Mouse (Mus musculus) liver, embryonic 13.5 days (tissue): ENCODE measurements around the gene Lhx9. TPM values are rescaled to one million over a fixed set of nuclear protein-coding genes. Genes with fewer than 3 reads are reported as not detected.
A peak's percentile ranks its signal among the peaks of the same experiment; 100 is the strongest.

Experiments
- ATAC-seq: fragments of 200-750 bp; cut with Nextera tagmentation; 2 replicates; pipeline ENCODE4 v1.8.0; 2017; ENCODE audit warnings: low read depth, mild to moderate bottlenecking, moderate number of reproducible peaks, moderate library complexity
- DNase-seq: peaks from one replicate; pipeline ENCODE4 v3.0.0; 2022
- H3K27ac ChIP-seq: fragments of 300-500 bp; sonication (generic); 2 replicates; pipeline ENCODE4 v1.5.1; 2015; ENCODE audit warnings: moderate library complexity, mild to moderate bottlenecking, inconsistent platforms
- H3K27me3 ChIP-seq: fragments of 300-500 bp; sonication (generic); 2 replicates; pipeline ENCODE4 v1.6.1; 2015; ENCODE audit warnings: mild to moderate bottlenecking, inconsistent platforms
- H3K36me3 ChIP-seq: fragments of 300-500 bp; sonication (generic); 2 replicates; pipeline ENCODE4 v1.6.1; 2015; ENCODE audit warnings: mild to moderate bottlenecking, inconsistent platforms
- H3K4me1 ChIP-seq: fragments of 300-500 bp; sonication (generic); replicated peaks from 2 replicates; pipeline ENCODE4 v1.6.1; 2015; ENCODE audit warnings: inconsistent platforms
- H3K4me2 ChIP-seq: fragments of 300-500 bp; sonication (generic); 2 replicates; pipeline ENCODE4 v1.6.1; 2015; ENCODE audit warnings: inconsistent platforms, mild to moderate bottlenecking, moderate library complexity
- H3K4me3 ChIP-seq: fragments of 300-500 bp; sonication (generic); replicated peaks from 2 replicates; pipeline ENCODE4 v1.5.1; 2015; ENCODE audit warnings: mild to moderate bottlenecking, inconsistent platforms
- H3K9ac ChIP-seq: fragments of 300-500 bp; sonication (generic); 2 replicates; pipeline ENCODE4 v1.6.1; 2015; ENCODE audit warnings: mild to moderate bottlenecking, inconsistent platforms
- H3K9me3 ChIP-seq: fragments of 300-500 bp; sonication (generic); replicated peaks from 2 replicates; pipeline ENCODE4 v1.6.1; 2016; ENCODE audit warnings: inconsistent platforms
- WGBS: fragments of 180-500 bp; shearing (Covaris S2); methylation state at CpG from one replicate; pipeline ENCODE4 v1.1.7; 2015; ENCODE audit not compliant: insufficient replicate concordance; 5-methylcytosine and 5-hydroxymethylcytosine counted together
- polyA plus RNA-seq: library from polyadenylated mRNA; unstranded; fragments of >200 nt; fragmentation: Nextera tagmentation; extraction: Ambion mirVana; gene quantifications from 2 replicates; pipeline ENCODE4 v1.2.1, GENCODE M21; 2015

Gene Lhx9
- polyA plus RNA-seq, 1 experiment from 2014 or later, result 0.21 TPM

- DNase-seq (no peak), ATAC-seq (no peak)
- Histone ChIP-seq H3K4me1 (peaks cover 8% of the 10 kb centered on the region), H3K4me2 (no peak overlapping the region), H3K9me3 (no peaks in the 10 kb centered on the region), H3K27ac (no peak overlapping the region), H3K9ac (no peak overlapping the region), H3K4me3 (no peak overlapping the region), H3K36me3 (no peaks in the 10 kb centered on the region), H3K27me3 (peaks cover 99% of the 10 kb centered on the region)
- 16% methylated on average over 27 of the region's 27 CpGs for WGBS
These were observed 10.3 kb downstream of the Lhx9 start for GRCm38 (mm10) chr1:138837786-138838743.

GRCm38 (mm10) chr1:138835355-138835900 lies 12.9 kb downstream of the Lhx9 start:
- Histone ChIP-seq H3K27ac (no peak overlapping the region), H3K4me2 (no peak overlapping the region), H3K27me3 (peaks cover 86% of the 10 kb centered on the region), H3K4me3 (no peak overlapping the region), H3K36me3 (no peaks in the 10 kb centered on the region), H3K9ac (no peak overlapping the region), H3K9me3 (no peaks in the 10 kb centered on the region), H3K4me1 (no peaks in the 10 kb centered on the region)
- ATAC-seq (no peak), DNase-seq (no peak)
- 3% methylated on average over 3 of the region's 3 CpGs for WGBS

- DNase-seq (peak; percentile 58), ATAC-seq (peak; percentile 88)
- H3K9me3 ChIP-seq, result no peaks in the 10 kb centered on the region
- H3K4me1 ChIP-seq, result no peaks in the 10 kb centered on the region
- H3K36me3 ChIP-seq, result no peaks in the 10 kb centered on the region
- H3K4me2 ChIP-seq, result peak overlapping the region; percentile 67
- no peak overlapping the region for H3K9ac ChIP-seq
- WGBS, result under 1% methylated on average over 16 of the region's 16 CpGs
- H3K27ac ChIP-seq, result no peak overlapping the region
- H3K27me3 ChIP-seq, result peaks cover 45% of the 10 kb centered on the region
- peak overlapping the region; percentile 50 for H3K4me3 ChIP-seq
These were observed 17.1 kb downstream of the Lhx9 start for GRCm38 (mm10) chr1:138831309-138831708.

GRCm38 (mm10) chr1:138826841-138827240 lies 21.5 kb downstream of the Lhx9 start:
- H3K4me2 ChIP-seq, result no peak overlapping the region
- WGBS, result 60% methylated on average over 6 of the region's 6 CpGs
- no peak for DNase-seq
- no peaks in the 10 kb centered on the region for H3K36me3 ChIP-seq
- no peaks in the 10 kb centered on the region for H3K9me3 ChIP-seq
- no peak overlapping the region for H3K4me3 ChIP-seq
- H3K27me3 ChIP-seq, result peaks cover 2% of the 10 kb centered on the region
- H3K4me1 ChIP-seq, result no peaks in the 10 kb centered on the region
- no peak overlapping the region for H3K27ac ChIP-seq
- H3K9ac ChIP-seq, result no peak overlapping the region
- no peak for ATAC-seq

GRCm38 (mm10) chr1:138822985-138823322 lies 25.4 kb downstream of the Lhx9 start:
- Histone ChIP-seq H3K9me3 (no peaks in the 10 kb centered on the region), H3K4me1 (no peaks in the 10 kb centered on the region), H3K4me2 (no peak overlapping the region), H3K4me3 (no peak overlapping the region), H3K27ac (no peak overlapping the region), H3K27me3 (no peaks in the 10 kb centered on the region), H3K36me3 (no peaks in the 10 kb centered on the region), H3K9ac (no peak overlapping the region)
- DNase-seq (no peak), ATAC-seq (peak; percentile 45)
- 87% methylated on average over 1 of the region's 1 CpGs for WGBS

- DNase-seq (no peak), ATAC-seq (peak; percentile 15)
- Histone ChIP-seq H3K4me2 (no peak overlapping the region), H3K9me3 (no peaks in the 10 kb centered on the region), H3K9ac (no peak overlapping the region), H3K27ac (no peak overlapping the region), H3K4me3 (no peak overlapping the region), H3K27me3 (no peaks in the 10 kb centered on the region), H3K4me1 (no peaks in the 10 kb centered on the region), H3K36me3 (no peaks in the 10 kb centered on the region)
- 54% methylated on average over 7 of the region's 7 CpGs for WGBS
These were observed 26.0 kb downstream of the Lhx9 start for GRCm38 (mm10) chr1:138822255-138822984.

- Histone ChIP-seq H3K27me3 (no peaks in the 10 kb centered on the region), H3K4me2 (no peak overlapping the region), H3K9me3 (no peaks in the 10 kb centered on the region), H3K4me1 (no peaks in the 10 kb centered on the region), H3K36me3 (no peaks in the 10 kb centered on the region), H3K27ac (no peak overlapping the region), H3K4me3 (no peak overlapping the region), H3K9ac (no peak overlapping the region)
- ATAC-seq (no peak), DNase-seq (no peak)
- WGBS, result 56% methylated on average over 3 of the region's 3 CpGs
These were observed 46.6 kb downstream of the Lhx9 start for GRCm38 (mm10) chr1:138801732-138802131.

- no peak for DNase-seq
- Histone ChIP-seq H3K36me3 (no peaks in the 10 kb centered on the region), H3K27ac (no peak overlapping the region), H3K4me3 (no peak overlapping the region), H3K4me1 (no peaks in the 10 kb centered on the region), H3K27me3 (no peaks in the 10 kb centered on the region), H3K4me2 (no peak overlapping the region), H3K9ac (no peak overlapping the region), H3K9me3 (no peaks in the 10 kb centered on the region)
- WGBS, result 49% methylated on average over 3 of the region's 3 CpGs
- no peak for ATAC-seq
These were observed 47.1 kb downstream of the Lhx9 start for GRCm38 (mm10) chr1:138801296-138801695.

- H3K27me3 ChIP-seq, result no peaks in the 10 kb centered on the region
- DNase-seq (no peak), ATAC-seq (no peak)
- no peak overlapping the region for H3K9ac ChIP-seq
- H3K4me1 ChIP-seq, result no peaks in the 10 kb centered on the region
- H3K4me2 ChIP-seq, result no peak overlapping the region
- H3K36me3 ChIP-seq, result no peaks in the 10 kb centered on the region
- H3K27ac ChIP-seq, result no peak overlapping the region
- no peaks in the 10 kb centered on the region for H3K9me3 ChIP-seq
- H3K4me3 ChIP-seq, result no peak overlapping the region
These were observed 48.6 kb downstream of the Lhx9 start for GRCm38 (mm10) chr1:138799692-138800314.

GRCm38 (mm10) chr1:138798110-138798509 lies 50.3 kb downstream of the Lhx9 start:
- ATAC-seq, result no peak
- Histone ChIP-seq H3K36me3 (no peaks in the 10 kb centered on the region), H3K4me3 (no peak overlapping the region), H3K27me3 (no peaks in the 10 kb centered on the region), H3K9ac (no peak overlapping the region), H3K9me3 (no peaks in the 10 kb centered on the region), H3K4me2 (no peak overlapping the region), H3K4me1 (no peaks in the 10 kb centered on the region), H3K27ac (no peak overlapping the region)
- 73% methylated on average over 5 of the region's 5 CpGs for WGBS
- DNase-seq, result no peak

- 55% methylated on average over 10 of the region's 10 CpGs for WGBS
- H3K36me3 ChIP-seq, result no peaks in the 10 kb centered on the region
- no peak overlapping the region for H3K4me3 ChIP-seq
- ATAC-seq, result no peak
- H3K4me1 ChIP-seq, result no peaks in the 10 kb centered on the region
- H3K9ac ChIP-seq, result no peak overlapping the region
- no peak overlapping the region for H3K27ac ChIP-seq
- no peaks in the 10 kb centered on the region for H3K27me3 ChIP-seq
- DNase-seq, result no peak
- H3K4me2 ChIP-seq, result no peak overlapping the region
- no peaks in the 10 kb centered on the region for H3K9me3 ChIP-seq
These were observed 62.5 kb downstream of the Lhx9 start for GRCm38 (mm10) chr1:138785856-138786255.
